Mouse (Mus musculus): ENCODE measurements around the gene Rps11. TPM values are rescaled to one million over a fixed set of nuclear protein-coding genes. Genes with fewer than 3 reads are reported as not detected.
"Not testable (repeated sequence)": the region's sequence is repeated elsewhere in the genome, so short reads cannot be mapped to it uniquely, and the experiment has no call there.

Rps11 gene
- polyA plus RNA-seq, 1 experiment from 2014 or later, result 781 TPM

DNA sequence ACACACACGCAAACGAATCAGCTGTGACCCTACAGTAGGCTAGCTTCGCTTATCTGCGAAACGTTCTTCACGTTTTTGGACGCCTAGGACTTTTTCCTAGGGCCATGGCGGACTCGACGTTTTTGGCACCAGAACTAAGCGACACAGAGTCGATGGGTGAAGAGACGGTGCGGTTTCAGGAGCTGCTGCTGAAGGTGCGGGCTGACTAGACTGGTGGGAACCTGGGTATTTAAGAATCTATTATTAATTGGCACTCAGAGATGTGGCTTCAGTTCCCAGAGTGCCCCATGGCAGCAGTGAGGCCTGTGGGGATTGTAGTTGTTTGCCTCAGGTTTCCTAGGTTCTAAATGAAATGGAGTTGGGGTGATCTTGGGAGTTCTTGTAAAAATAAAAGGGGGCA lies 32.0 kb upstream of the Rps11 start:
- Histone ChIP-seq H3K9me3 (ENCODE audit: control insufficient read depth, low read length) (no peaks in the 10 kb centered on the region), H3K4me2 (ENCODE audit: low read depth, low read length) (no peak overlapping the region), H3K4me3 (ENCODE audit: low read depth, low read length) (no peak overlapping the region), H3K9ac (replicated peaks; ENCODE audit: low read depth, low read length) (no peak overlapping the region), H3K36me3 (ENCODE audit: control insufficient read depth, insufficient read depth, low read length) (0 out of 2 replicates have a peak, but pooled peaks cover 18% of the 10 kb centered on the region), H3K27ac (ENCODE audit: low read depth, low read length) (no peak overlapping the region), H3K27me3 (ENCODE audit: control insufficient read depth, insufficient read depth, low read length) (no peaks in the 10 kb centered on the region), H3K4me1 (ENCODE audit: control insufficient read depth, insufficient read depth, low read length) (peaks cover 10% of the 10 kb centered on the region)
- WGBS, result 96% methylated on average over 15 of the region's 15 CpGs
- no peak for ATAC-seq (ENCODE audit: low read depth)

DNA sequence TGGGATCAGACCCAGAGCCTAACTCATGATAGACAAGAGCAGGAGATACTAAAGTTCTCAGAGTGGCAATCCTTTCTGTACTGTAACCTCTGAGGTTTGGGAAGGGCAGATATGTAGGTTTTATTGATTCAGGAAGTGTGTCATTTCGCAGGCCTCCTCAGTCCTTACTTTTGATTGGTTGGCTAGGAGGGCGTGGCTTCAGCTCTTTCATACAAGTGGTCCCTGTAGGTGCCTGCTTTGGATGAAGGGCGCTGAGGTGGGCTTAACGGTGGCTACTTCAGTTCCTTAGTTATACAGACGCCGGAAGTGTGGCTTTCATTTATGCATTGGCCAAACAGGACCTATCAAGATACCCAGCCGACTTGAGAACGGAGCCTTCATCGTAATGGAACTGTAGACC lies 31.4 kb upstream of the Rps11 start:
- H3K9me3 ChIP-seq (ENCODE audit: control insufficient read depth, low read length), result no peaks in the 10 kb centered on the region
- H3K4me2 ChIP-seq (ENCODE audit: low read depth, low read length), result no peak overlapping the region; the same call in 1 of the 2 replicates
- ATAC-seq (ENCODE audit: low read depth), result no peak
- no peaks in the 10 kb centered on the region for H3K27me3 ChIP-seq (ENCODE audit: control insufficient read depth, insufficient read depth, low read length)
- H3K9ac ChIP-seq (replicated peaks; ENCODE audit: low read depth, low read length), result no peak overlapping the region
- H3K4me1 ChIP-seq (ENCODE audit: control insufficient read depth, insufficient read depth, low read length), result peaks cover 10% of the 10 kb centered on the region
- 87% methylated on average over 9 of the region's 9 CpGs for WGBS
- H3K36me3 ChIP-seq (ENCODE audit: control insufficient read depth, insufficient read depth, low read length), result 0 out of 2 replicates have a peak, but pooled peaks cover 18% of the 10 kb centered on the region
- H3K27ac ChIP-seq (ENCODE audit: low read depth, low read length), result no peak overlapping the region
- no peak overlapping the region for H3K4me3 ChIP-seq (ENCODE audit: low read depth, low read length)

DNA sequence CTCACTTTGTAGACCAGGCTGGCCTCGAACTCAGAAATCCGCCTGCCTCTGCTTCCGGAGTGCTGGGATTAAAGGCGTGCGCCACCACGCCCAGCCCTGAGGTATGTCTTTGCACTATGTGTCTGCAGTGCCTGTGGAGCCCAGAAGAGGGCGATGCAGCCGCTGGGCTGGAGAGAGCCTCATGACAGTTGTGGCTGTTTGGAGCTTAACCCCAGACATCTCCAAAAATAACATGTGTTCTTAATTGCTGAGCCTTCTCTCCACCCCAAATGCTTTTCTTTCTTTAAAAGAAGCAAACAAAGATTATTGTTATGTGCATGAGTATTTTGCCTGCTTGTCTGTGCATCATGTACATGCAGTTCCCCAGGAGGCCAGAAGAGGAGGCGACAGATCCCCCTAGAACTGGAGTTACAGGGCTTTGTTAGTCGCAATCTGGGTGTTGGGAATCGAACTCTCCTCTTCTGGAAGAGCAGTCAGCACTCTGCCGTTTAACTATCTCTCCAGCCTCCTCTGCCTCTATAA lies 30.8 kb upstream of the Rps11 start:
- Histone ChIP-seq H3K9ac (replicated peaks; ENCODE audit: low read depth, low read length) (0 out of 2 replicates have a peak overlapping the region, but pooled peaks have one; percentile 47), H3K36me3 (ENCODE audit: control insufficient read depth, insufficient read depth, low read length) (0 out of 2 replicates have a peak, but pooled peaks cover 18% of the 10 kb centered on the region)
- WGBS, result 81% methylated on average over 12 of the region's 12 CpGs

DNA sequence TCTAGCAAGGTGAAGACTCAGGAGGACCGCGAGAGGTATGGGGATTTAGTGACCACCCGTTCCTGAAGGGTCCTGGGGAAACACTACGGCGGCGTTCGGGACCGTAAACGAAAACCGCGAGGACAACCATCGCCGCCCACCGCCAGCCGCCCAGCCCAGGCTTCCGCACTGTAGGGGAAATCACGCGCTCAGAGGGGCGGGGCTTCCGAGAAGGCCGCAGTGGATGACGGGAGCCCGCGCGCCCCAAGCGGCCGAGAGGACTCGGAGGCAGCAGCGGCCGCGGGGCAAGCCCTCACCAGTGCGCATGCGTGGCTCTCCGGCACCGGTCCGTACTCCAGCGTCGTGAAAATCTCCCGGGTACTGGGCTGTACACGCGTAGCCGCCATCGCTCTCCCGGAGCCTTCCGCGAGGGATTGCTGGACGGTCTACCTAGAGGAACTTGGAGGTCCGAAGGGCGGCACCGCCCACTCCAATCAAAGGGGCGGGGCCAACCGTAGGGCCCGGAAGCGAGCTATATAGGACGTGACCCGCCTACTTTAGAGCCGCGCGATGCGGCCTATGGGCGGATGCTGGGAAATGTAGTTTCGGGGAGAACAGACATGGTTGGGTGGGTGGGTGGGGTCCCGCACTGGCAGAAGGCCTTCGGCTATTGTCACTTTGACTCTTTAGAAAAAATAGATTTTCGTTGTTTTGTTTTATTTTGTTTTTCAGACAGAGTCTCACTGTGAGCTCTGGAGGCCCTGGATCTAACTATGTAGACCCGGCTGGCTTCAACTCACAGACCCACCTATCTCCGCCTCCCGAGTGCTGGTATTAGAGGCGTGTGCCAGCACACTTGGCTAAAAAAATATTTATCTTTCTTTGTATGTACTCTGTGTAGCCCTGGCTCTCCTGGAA lies 30.1 kb upstream of the Rps11 start, which contains the start of the genes Pih1d1 and Aldh16a1:
Gene Pih1d1, plus strand, starts transcription at position 208 of the 897 bp plus-strand sequence.
Gene Aldh16a1, minus strand, starts transcription at position 489 of the 897 bp plus-strand sequence.
- Histone ChIP-seq H3K9ac (replicated peaks; ENCODE audit: low read depth, low read length) (peak within 1 kb of the TSS; percentile 47), H3K27ac (ENCODE audit: low read depth, low read length) (peak within 1 kb of the TSS; percentile 92), H3K4me1 (ENCODE audit: control insufficient read depth, insufficient read depth, low read length) (peaks cover 10% of the 10 kb centered on the region), H3K36me3 (ENCODE audit: control insufficient read depth, insufficient read depth, low read length) (0 out of 2 replicates have a peak, but pooled peaks cover 14% of the 10 kb centered on the region), H3K4me3 (ENCODE audit: low read depth, low read length) (peak within 1 kb of the TSS; percentile 56), H3K27me3 (ENCODE audit: control insufficient read depth, insufficient read depth, low read length) (no peaks in the 10 kb centered on the region), H3K4me2 (ENCODE audit: low read depth, low read length) (peak within 1 kb of the TSS; percentile 62), H3K9me3 (ENCODE audit: control insufficient read depth, low read length) (no peaks in the 10 kb centered on the region)
- ATAC-seq (ENCODE audit: low read depth), result peak; percentile 96
- 4% methylated on average over 69 of the region's 69 CpGs for WGBS

More for the DNA sequence above, 30.8 kb upstream of the Rps11 start:
- ATAC-seq (ENCODE audit: low read depth), result peak; percentile 25
- Histone ChIP-seq H3K27ac (ENCODE audit: low read depth, low read length) (no peak overlapping the region), H3K9me3 (ENCODE audit: control insufficient read depth, low read length) (no peaks in the 10 kb centered on the region), H3K4me2 (ENCODE audit: low read depth, low read length) (peak overlapping the region; percentile 34), H3K27me3 (ENCODE audit: control insufficient read depth, insufficient read depth, low read length) (no peaks in the 10 kb centered on the region), H3K4me1 (ENCODE audit: control insufficient read depth, insufficient read depth, low read length) (peaks cover 10% of the 10 kb centered on the region), H3K4me3 (ENCODE audit: low read depth, low read length) (peak overlapping the region; percentile 56)

DNA sequence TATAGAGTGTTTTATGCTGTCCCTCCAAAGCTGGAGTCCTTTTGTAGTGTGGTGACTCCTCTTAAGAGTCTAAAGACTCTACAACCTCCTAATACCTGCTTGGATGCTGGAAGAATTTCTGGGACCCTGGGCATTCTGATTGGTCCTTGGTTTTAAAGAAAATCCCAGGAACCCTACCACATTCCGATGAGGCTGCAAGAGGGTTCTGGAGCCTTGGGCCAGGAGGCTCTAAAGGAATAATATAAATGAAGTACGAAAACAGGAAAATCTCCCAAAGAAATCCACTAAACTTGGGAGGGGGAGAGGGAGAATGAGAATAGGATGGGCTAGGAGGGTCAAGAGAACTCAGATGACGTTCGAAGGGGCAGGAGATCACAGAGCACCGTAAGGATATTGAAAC lies 29.3 kb upstream of the Rps11 start:
- Histone ChIP-seq H3K4me3 (ENCODE audit: low read depth, low read length) (peak overlapping the region; percentile 56), H3K9ac (replicated peaks; ENCODE audit: low read depth, low read length) (peak overlapping the region; percentile 47), H3K27ac (ENCODE audit: low read depth, low read length) (peak overlapping the region; percentile 92), H3K4me2 (ENCODE audit: low read depth, low read length) (peak overlapping the region; percentile 62), H3K27me3 (ENCODE audit: control insufficient read depth, insufficient read depth, low read length) (no peaks in the 10 kb centered on the region), H3K36me3 (ENCODE audit: control insufficient read depth, insufficient read depth, low read length) (0 out of 2 replicates have a peak, but pooled peaks cover 7% of the 10 kb centered on the region), H3K9me3 (ENCODE audit: control insufficient read depth, low read length) (no peaks in the 10 kb centered on the region), H3K4me1 (ENCODE audit: control insufficient read depth, insufficient read depth, low read length) (peaks cover 10% of the 10 kb centered on the region)
- ATAC-seq (ENCODE audit: low read depth), result peak; percentile 8; the same call in 1 of the 2 replicates
- WGBS, result 6% methylated on average over 5 of the region's 5 CpGs

DNA sequence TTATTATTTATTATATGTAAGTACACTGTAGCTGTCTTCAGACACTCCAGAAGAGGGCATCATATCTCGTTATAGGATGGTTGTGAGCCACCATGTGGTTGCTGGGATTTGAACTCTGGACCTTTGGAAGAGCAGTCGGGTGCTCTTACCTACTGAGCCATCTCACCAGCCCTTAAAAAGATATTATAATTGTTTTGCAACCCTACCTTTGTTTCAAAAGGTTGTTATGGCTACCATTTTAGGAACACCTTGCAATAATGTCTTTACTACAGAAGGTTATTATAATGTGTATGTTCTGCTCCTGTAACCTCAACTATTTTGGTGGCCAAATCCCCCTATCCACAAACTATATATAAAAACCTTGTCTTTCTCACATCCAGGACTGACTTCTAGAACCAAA lies 28.8 kb upstream of the Rps11 start:
- not testable (repeated sequence) for H3K36me3 ChIP-seq (ENCODE audit: control insufficient read depth, insufficient read depth, low read length); H3K4me3 ChIP-seq (ENCODE audit: low read depth, low read length); H3K9me3 ChIP-seq (ENCODE audit: control insufficient read depth, low read length); ATAC-seq (ENCODE audit: low read depth); H3K9ac ChIP-seq (replicated peaks; ENCODE audit: low read depth, low read length); H3K27me3 ChIP-seq (ENCODE audit: control insufficient read depth, insufficient read depth, low read length); H3K27ac ChIP-seq (ENCODE audit: low read depth, low read length)
- 94% methylated on average over 2 of the region's 2 CpGs for WGBS
- peaks cover 10% of the 10 kb centered on the region for H3K4me1 ChIP-seq (ENCODE audit: control insufficient read depth, insufficient read depth, low read length)
- peak overlapping the region; percentile 62; the same call in 1 of the 2 replicates for H3K4me2 ChIP-seq (ENCODE audit: low read depth, low read length)

DNA sequence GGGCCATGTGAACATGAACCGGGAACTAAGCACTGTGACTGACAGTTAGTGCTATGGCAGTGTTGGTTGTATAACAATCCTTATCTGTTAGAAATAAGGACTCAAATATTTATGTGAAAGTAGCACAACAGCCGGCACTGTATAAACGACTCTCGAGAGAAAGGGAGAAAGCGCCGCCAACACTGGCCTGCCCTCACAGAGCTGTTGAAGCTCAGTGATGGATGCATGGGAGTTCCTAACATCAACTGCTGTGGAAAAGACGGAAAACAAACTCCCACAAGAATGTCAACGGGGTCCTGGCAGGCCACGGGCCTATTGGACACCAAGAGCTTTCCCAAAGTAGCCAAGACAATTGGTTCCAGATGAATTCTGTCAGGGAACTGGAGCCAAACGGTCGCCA lies 27.1 kb upstream of the Rps11 start:
- Histone ChIP-seq H3K9ac (replicated peaks; ENCODE audit: low read depth, low read length) (no peak overlapping the region), H3K4me1 (ENCODE audit: control insufficient read depth, insufficient read depth, low read length) (peaks cover 10% of the 10 kb centered on the region), H3K4me3 (ENCODE audit: low read depth, low read length) (no peak overlapping the region), H3K36me3 (ENCODE audit: control insufficient read depth, insufficient read depth, low read length) (no peaks in the 10 kb centered on the region), H3K4me2 (ENCODE audit: low read depth, low read length) (no peak overlapping the region), H3K27me3 (ENCODE audit: control insufficient read depth, insufficient read depth, low read length) (no peaks in the 10 kb centered on the region), H3K27ac (ENCODE audit: low read depth, low read length) (no peak overlapping the region), H3K9me3 (ENCODE audit: control insufficient read depth, low read length) (no peaks in the 10 kb centered on the region)
- 55% methylated on average over 11 of the region's 11 CpGs for WGBS
- ATAC-seq (ENCODE audit: low read depth), result no peak

DNA sequence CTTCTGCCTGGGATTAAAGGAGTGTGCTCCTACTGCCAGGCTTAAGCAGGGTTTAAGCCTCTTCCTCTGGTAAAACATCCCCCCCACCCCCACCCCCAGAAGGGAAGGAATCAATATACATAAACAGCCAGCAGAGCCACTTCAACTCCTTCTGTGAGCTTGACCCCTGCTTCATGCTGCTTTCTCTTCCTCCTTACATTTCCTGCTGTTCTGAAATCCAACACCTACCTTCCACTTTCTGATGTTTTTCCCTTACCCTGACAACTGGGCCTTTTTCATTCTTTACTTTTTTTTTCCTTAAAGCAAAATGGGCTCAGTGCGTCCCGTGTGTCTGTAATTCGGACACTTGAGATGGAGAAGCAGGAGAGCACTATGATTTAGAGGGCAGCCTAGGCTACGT lies 26.1 kb upstream of the Rps11 start:
- no peak for ATAC-seq (ENCODE audit: low read depth)
- no peaks in the 10 kb centered on the region for H3K9me3 ChIP-seq (ENCODE audit: control insufficient read depth, low read length)
- peaks cover 5% of the 10 kb centered on the region for H3K4me1 ChIP-seq (ENCODE audit: control insufficient read depth, insufficient read depth, low read length)
- H3K9ac ChIP-seq (replicated peaks; ENCODE audit: low read depth, low read length), result no peak overlapping the region
- no peaks in the 10 kb centered on the region for H3K36me3 ChIP-seq (ENCODE audit: control insufficient read depth, insufficient read depth, low read length)
- H3K4me3 ChIP-seq (ENCODE audit: low read depth, low read length), result no peak overlapping the region
- H3K4me2 ChIP-seq (ENCODE audit: low read depth, low read length), result no peak overlapping the region
- 76% methylated on average over 4 of the region's 4 CpGs for WGBS
- no peak overlapping the region for H3K27ac ChIP-seq (ENCODE audit: low read depth, low read length)
- H3K27me3 ChIP-seq (ENCODE audit: control insufficient read depth, insufficient read depth, low read length), result no peaks in the 10 kb centered on the region

DNA sequence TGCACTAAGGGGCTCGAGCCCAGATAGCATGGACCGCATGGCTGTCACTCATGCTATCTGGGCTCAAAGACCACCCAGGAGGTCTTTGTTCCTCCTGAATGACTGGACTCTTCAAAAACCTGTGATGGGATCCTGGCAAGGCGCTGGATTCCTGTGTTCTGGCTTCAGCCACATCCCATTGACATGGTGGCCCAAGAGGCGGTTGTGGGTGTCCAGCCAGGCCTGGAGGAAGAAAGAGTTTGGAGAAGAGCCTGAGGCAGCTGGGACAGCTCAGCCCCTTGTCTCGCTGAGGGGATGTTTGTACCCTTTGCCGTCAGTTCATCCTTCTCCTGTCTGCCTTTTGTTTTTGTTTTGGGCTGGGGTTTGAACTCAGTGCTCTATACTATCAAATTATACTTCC lies 25.3 kb upstream of the Rps11 start:
- H3K27me3 ChIP-seq (ENCODE audit: control insufficient read depth, insufficient read depth, low read length), result no peaks in the 10 kb centered on the region

More for the DNA sequence above, 25.3 kb upstream of the Rps11 start:
- Histone ChIP-seq H3K9me3 (ENCODE audit: control insufficient read depth, low read length) (no peaks in the 10 kb centered on the region), H3K9ac (replicated peaks; ENCODE audit: low read depth, low read length) (no peak overlapping the region), H3K4me1 (ENCODE audit: control insufficient read depth, insufficient read depth, low read length) (no peaks in the 10 kb centered on the region; the same call in 1 of the 2 replicates), H3K27ac (ENCODE audit: low read depth, low read length) (no peak overlapping the region), H3K4me3 (ENCODE audit: low read depth, low read length) (no peak overlapping the region), H3K36me3 (ENCODE audit: control insufficient read depth, insufficient read depth, low read length) (no peaks in the 10 kb centered on the region), H3K4me2 (ENCODE audit: low read depth, low read length) (no peak overlapping the region)
- no peak for ATAC-seq (ENCODE audit: low read depth)
- WGBS, result 31% methylated on average over 6 of the region's 6 CpGs

Data from neural tube, embryonic 14.5 days (tissue).